Mouse (Mus musculus) kidney, adult 2 months (tissue): ENCODE results near the gene Ugt1a5. TPM values are rescaled to one million over a fixed set of nuclear protein-coding genes. Genes with fewer than 3 reads are reported as not detected.

ENCODE experiments used
- DNase-seq: peaks from one replicate; pipeline ENCODE4 v3.0.0; 2021
- H3K27ac ChIP-seq: fragments of 200-500 bp; 2 replicates; pipeline ENCODE4 v1.5.1; 2012; ENCODE audit warnings: low read depth, low read length, control low read depth, inconsistent platforms; ENCODE audit not compliant: insufficient read depth
- H3K27me3 ChIP-seq: fragments of 200-500 bp; replicated peaks from 2 replicates; pipeline ENCODE4 v1.6.1; 2012; ENCODE audit warnings: mild to moderate bottlenecking, moderate library complexity, low read length, inconsistent platforms; ENCODE audit not compliant: control insufficient read depth, insufficient read depth
- H3K36me3 ChIP-seq: fragments of 200-500 bp; 2 replicates; pipeline ENCODE4 v1.6.1; 2012; ENCODE audit warnings: mild to moderate bottlenecking, moderate library complexity, low read length, inconsistent platforms; ENCODE audit not compliant: control insufficient read depth, insufficient read depth
- H3K4me1 ChIP-seq: fragments of 200-500 bp; 2 replicates; pipeline ENCODE4 v1.6.1; 2011; ENCODE audit warnings: low read length; ENCODE audit not compliant: control insufficient read depth, insufficient read depth
- H3K4me3 ChIP-seq: fragments of 200-500 bp; 2 replicates; pipeline ENCODE4 v1.5.1; 2011; ENCODE audit warnings: mild to moderate bottlenecking, low read depth, low read length, control low read depth; ENCODE audit not compliant: insufficient read depth
- CTCF ChIP-seq: fragments of 200-500 bp; conservative IDR thresholded peaks from 2 replicates; pipeline ENCODE4 v1.5.1; 2011; ENCODE audit warnings: low read depth, mild to moderate bottlenecking, control low read depth, low read length, moderate library complexity, mixed read lengths; ENCODE audit not compliant: insufficient read depth, insufficient read length
- POLR2A ChIP-seq: fragments of 200-500 bp; IDR thresholded peaks from one replicate; pipeline ENCODE4 v1.6.1; 2011; ENCODE audit warnings: low read depth, low read length, control low read depth
- WGBS: fragments of 180-500 bp; shearing (Covaris S2); methylation state at CpG from one replicate; pipeline ENCODE4 v1.1.7; 2018; 5-methylcytosine and 5-hydroxymethylcytosine counted together
- polyA plus RNA-seq: library from polyadenylated mRNA; depleted of rRNA; stranded (reverse); fragments of >200 nt; gene quantifications from 2 replicates; pipeline ENCODE4 v1.2.3, GENCODE M21; 2012

Gene Ugt1a5
- polyA plus RNA-seq, 1 experiment = 0.59 TPM

GRCm38 (mm10) chr1:88260604-88261377, 95.0 kb downstream of the Ugt1a5 start:
- Histone ChIP-seq H3K27ac (no peak overlapping the region), H3K36me3 (no peaks in the 10 kb centered on the region), H3K4me3 (no peak overlapping the region), H3K27me3 (no peaks in the 10 kb centered on the region), H3K4me1 (no peaks in the 10 kb centered on the region; the same call in 1 of the 2 replicates)
- TF ChIP-seq POLR2A (no peak), CTCF (no peak)
- no peak for DNase-seq
- WGBS = 77% methylated on average over 10 of the region's 10 CpGs

- 84% methylated on average over 7 of the region's 7 CpGs for WGBS
- no peaks in the 10 kb centered on the region; the same call in 1 of the 2 replicates for H3K4me1 ChIP-seq
- H3K27ac ChIP-seq = no peak overlapping the region
- TF ChIP-seq POLR2A = no peak
- H3K36me3 ChIP-seq = peaks cover 2% of the 10 kb centered on the region; the same call in 1 of the 2 replicates
- DNase-seq = no peak
- H3K4me3 ChIP-seq = no peak overlapping the region
- no peaks in the 10 kb centered on the region for H3K27me3 ChIP-seq
Observed at GRCm38 (mm10) chr1:88261706-88262105, 95.9 kb downstream of the Ugt1a5 start.

- Histone ChIP-seq H3K4me3 (no peak overlapping the region), H3K4me1 (no peaks in the 10 kb centered on the region; the same call in 1 of the 2 replicates), H3K36me3 (peaks cover 2% of the 10 kb centered on the region; the same call in 1 of the 2 replicates), H3K27me3 (no peaks in the 10 kb centered on the region), H3K27ac (no peak overlapping the region)
- peak; percentile 64 for DNase-seq
- WGBS = 47% methylated on average over 4 of the region's 4 CpGs
- TF ChIP-seq POLR2A (no peak), CTCF (no peak)
Observed at GRCm38 (mm10) chr1:88262255-88262654, 96.4 kb downstream of the Ugt1a5 start.

GRCm38 (mm10) chr1:88262961-88263360, 97.1 kb downstream of the Ugt1a5 start:
- H3K36me3 ChIP-seq = peaks cover 4% of the 10 kb centered on the region; the same call in 1 of the 2 replicates
- no peak for DNase-seq
- WGBS = 70% methylated on average over 6 of the region's 6 CpGs

GRCm38 (mm10) chr1:88263778-88264177, 98.0 kb downstream of the Ugt1a5 start:
- TF ChIP-seq CTCF (no peak), POLR2A (no peak)
- Histone ChIP-seq H3K4me1 (no peaks in the 10 kb centered on the region; the same call in 1 of the 2 replicates), H3K36me3 (peaks cover 5% of the 10 kb centered on the region; the same call in 1 of the 2 replicates), H3K27ac (no peak overlapping the region), H3K27me3 (no peaks in the 10 kb centered on the region), H3K4me3 (no peak overlapping the region)
- WGBS = 92% methylated on average over 5 of the region's 5 CpGs
- no peak for DNase-seq

More at GRCm38 (mm10) chr1:88262961-88263360, 97.1 kb downstream of the Ugt1a5 start:
- H3K27ac ChIP-seq = no peak overlapping the region
- H3K4me3 ChIP-seq = no peak overlapping the region
- H3K4me1 ChIP-seq = no peaks in the 10 kb centered on the region; the same call in 1 of the 2 replicates
- no peak for TF ChIP-seq CTCF
- TF ChIP-seq POLR2A = no peak
- H3K27me3 ChIP-seq = no peaks in the 10 kb centered on the region

- TF ChIP-seq POLR2A (no peak), CTCF (no peak)
- no peak for DNase-seq
- no peaks in the 10 kb centered on the region for H3K27me3 ChIP-seq
- WGBS = 80% methylated on average over 7 of the region's 7 CpGs
- H3K27ac ChIP-seq = no peak overlapping the region
- no peaks in the 10 kb centered on the region; the same call in 1 of the 2 replicates for H3K4me1 ChIP-seq
- no peak overlapping the region for H3K4me3 ChIP-seq
- peaks cover 5% of the 10 kb centered on the region; the same call in 1 of the 2 replicates for H3K36me3 ChIP-seq
Observed at GRCm38 (mm10) chr1:88264237-88264868, 98.5 kb downstream of the Ugt1a5 start.

- TF ChIP-seq CTCF (no peak), POLR2A (no peak)
- WGBS = 75% methylated on average over 4 of the region's 4 CpGs
- Histone ChIP-seq H3K4me3 (no peak overlapping the region), H3K27me3 (no peaks in the 10 kb centered on the region), H3K36me3 (peaks cover 8% of the 10 kb centered on the region; the same call in 1 of the 2 replicates), H3K4me1 (no peaks in the 10 kb centered on the region; the same call in 1 of the 2 replicates), H3K27ac (no peak overlapping the region)
- DNase-seq = no peak
Observed at GRCm38 (mm10) chr1:88264869-88265240, 99.0 kb downstream of the Ugt1a5 start.
